Mouse (Mus musculus) neural tube, embryonic 13.5 days (tissue): ENCODE results near the gene Gm9922. TPM values are rescaled to one million over a fixed set of nuclear protein-coding genes. Genes with fewer than 3 reads are reported as not detected.

Experiments used
- polyA plus RNA-seq: library from polyadenylated mRNA; unstranded; fragments of >200 nt; fragmentation: Nextera tagmentation; extraction: Ambion mirVana; gene quantifications from 2 replicates; pipeline ENCODE4 v1.2.1, GENCODE M21; 2015

The Gm9922 gene
- polyA plus RNA-seq, 1 experiment from 2014 or later = not detected

Other genes with a start within 250 kb of the Gm9922 start
- 5.4 and 6.9 TPM in 2 replicates for gene Tbc1d4, start 120.6 kb downstream of the Gm9922 start, polyA plus RNA-seq
- 106 and 111 TPM in 2 replicates for gene Commd6, start 89.1 kb downstream of the Gm9922 start, polyA plus RNA-seq
- 231 and 239 TPM in 2 replicates for gene Uchl3, start 75.8 kb downstream of the Gm9922 start, polyA plus RNA-seq
- gene Lmo7, start 143 bp upstream of the Gm9922 start, polyA plus RNA-seq = 0.98 and 1.8 TPM in 2 replicates